Mouse (Mus musculus) right cerebral cortex, postnatal 25 days (tissue): ENCODE measurements at regions not wholly inside any gene's neighbourhood (a gene's known extent, or its start where the extent isn't known, plus 50 kb on each side); places are given as distances from the start of the nearest gene placed in this dataset.
A peak's percentile ranks its signal among the peaks of the same experiment; 100 is the strongest.

ENCODE experiments used
- DNase-seq: peaks from one replicate; pipeline ENCODE4 v3.0.0; 2022

DNA sequence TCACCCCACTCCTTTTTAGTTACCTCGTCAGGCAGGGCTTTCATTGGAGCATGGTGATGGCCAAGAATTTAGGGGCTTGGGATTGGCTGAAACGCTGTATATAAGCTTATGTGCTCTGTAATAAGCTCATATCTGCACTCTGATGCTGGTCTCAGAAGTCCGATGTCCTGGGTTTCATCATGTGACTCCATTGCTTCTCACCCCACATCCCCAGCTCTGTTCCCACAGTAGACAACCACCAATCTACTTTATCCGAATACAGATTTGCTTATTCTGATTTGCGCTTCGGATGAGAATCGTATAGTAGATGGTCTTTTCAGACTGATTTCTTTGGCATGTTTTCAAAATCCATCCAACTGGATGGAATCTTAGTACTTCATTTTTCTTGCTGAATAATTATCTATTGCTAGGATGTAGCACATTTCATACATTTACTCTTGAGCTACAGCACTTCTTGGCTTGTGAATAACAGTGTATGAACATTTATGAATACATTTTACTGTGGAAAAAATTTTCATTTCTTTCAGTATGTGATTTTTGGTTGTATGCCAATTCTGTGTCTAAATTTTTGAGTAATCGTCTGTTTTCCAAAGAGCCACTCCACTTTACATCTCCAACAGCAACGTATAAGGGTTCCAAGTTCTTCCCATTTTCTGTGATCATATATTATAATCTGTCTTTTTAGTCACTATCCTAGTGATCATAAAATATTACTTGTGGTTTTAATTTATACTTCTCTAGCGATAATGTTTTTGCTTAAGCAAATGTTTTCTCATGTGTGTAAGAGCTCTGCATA is 185.7 kb downstream of the Hace1 start:
- DNase-seq = no peak

DNA sequence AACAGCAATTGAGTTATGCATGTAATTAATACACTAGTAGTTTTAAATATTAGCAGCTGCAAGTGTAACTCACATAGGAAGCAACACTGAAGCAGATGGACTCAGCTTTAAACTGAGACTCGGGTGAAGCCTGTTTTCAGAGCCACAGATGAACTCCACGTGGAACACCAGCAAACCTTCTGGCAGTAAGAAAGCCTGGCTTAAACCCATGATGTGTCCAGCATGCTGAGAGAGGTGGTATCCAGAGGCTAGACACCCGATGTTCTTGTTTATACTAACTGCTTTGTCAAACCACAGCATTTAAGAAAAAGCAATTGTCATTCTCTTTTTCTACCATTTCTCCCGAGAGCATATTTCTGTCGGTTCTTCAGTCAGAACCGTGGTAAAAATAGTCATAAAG is 202.1 kb downstream of the Hace1 start:
- DNase-seq = no peak

GRCm38 (mm10) chr10:45783026-45783425 is 205.4 kb downstream of the Hace1 start:
- no peak for DNase-seq

DNA sequence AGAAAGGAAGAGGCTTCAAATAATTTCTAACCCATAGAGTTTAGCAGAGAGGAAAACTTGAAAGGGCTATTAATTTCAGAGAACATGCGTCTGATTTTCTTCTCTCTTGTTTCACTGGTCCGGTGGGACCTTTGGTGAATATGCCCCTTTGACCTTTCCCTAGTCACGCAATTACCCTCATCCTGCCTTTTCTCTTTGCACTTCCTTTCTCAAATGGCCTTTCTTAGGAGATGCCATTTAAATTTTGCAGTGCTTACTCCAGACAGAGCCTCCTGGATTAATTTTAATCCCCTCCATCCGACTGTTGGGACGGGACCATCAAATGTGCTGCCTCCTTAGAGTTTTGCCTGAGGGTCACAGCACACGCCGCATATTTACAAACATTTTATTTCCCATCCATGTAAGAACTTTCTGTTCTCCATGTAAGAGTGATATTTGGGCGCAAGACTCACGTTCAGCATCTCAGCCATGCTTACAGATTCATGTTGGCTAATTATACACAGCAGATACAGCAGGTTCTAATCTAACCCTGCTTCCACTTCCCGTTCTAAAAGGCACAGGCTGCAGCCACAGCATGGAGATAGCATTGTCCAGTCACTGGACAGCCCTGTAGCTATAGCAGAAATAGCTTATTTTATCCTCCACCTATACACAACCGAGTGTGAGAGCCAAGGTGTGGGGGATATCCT is 206.0 kb downstream of the Hace1 start:
- no peak for DNase-seq

- DNase-seq = no peak
Observed at GRCm38 (mm10) chr10:45784150-45784479, 206.5 kb downstream of the Hace1 start.

GRCm38 (mm10) chr10:45784575-45784974 is 206.9 kb downstream of the Hace1 start:
- DNase-seq = peak; percentile 14

- no peak for DNase-seq
Observed at GRCm38 (mm10) chr10:45788356-45788755, 210.7 kb downstream of the Hace1 start.

DNA sequence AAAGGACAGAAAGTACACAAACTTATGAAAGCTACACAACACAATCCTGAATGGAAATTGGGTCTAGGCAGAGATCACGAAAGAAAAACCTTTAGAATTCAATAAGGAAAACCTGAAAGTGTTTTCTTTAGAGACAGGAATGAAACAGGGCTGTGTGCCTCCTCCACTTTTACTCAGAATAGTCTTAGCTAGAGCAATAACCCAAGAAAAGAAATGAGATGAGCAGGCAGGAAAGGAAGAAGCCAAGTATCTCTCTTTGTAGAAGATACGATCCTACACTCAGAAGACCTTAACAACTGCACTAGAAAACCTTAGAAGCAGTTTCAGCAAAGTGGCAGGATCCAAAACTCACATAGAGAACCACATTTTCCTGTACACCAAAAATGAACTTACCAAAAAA is 218.0 kb downstream of the Hace1 start:
- no peak for DNase-seq

- DNase-seq = peak; percentile 27
Observed at GRCm38 (mm10) chr10:45800070-45800851, 222.6 kb downstream of the Hace1 start.

GRCm38 (mm10) chr10:45801463-45801862 is 223.8 kb downstream of the Hace1 start:
- DNase-seq = no peak

DNA sequence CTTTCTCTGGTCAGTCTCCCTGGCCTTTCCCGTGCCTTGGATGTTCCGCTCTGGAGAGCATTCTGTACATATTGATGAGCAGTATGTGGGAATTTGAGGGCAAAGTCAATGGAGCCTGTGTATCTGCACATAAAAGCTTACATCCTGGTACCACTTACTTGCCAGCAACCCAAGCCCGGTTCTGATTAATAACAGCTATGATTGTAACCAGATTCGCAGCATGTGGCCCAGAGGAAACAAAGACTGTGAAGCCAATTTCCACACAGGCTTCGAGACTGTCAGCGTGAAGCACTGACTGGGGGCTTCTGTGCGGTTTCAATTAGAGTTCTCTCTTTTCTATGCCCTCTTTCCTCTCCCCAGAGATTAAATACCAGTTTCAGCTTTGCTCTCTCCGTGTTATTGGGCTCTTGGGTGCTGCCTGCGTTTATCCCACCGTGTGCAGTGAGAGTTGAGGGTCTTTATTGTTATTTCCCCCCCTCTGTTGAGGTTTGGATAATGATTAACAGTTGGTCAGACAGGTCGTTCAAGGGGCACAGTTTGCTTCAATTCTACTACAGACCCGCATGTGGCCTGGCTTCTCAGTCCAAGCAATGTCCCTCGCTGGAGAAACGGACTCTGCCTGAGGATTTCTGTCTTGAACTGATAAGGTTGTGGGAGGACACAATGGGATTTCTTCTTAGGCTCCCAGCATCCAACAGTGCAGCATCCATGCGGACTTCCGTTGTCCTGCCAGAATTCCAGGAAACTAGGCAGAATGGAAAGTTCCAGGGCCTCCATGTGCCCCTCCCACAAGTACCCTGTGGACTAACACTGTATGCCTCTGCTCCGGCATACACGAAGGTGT is 229.6 kb downstream of the Hace1 start:
- no peak for DNase-seq

DNA sequence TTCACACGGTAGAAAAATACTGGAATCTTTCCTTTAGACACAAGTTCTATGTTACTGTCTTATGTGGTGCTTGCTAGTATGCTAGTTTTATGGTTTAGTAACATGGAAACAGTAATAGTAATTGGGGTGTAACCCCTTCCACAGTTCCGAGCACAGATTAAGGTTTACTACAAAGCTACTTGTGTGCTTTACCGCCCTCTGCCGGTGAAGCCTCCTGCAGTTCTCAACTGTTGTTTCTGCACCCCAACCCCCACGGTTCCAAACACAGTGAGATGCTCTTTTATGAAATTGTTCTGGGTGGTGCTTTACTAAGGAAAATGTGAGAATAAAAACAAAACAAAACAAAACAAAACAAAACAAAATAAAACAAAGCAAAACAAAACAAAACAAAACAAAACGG is 234.3 kb downstream of the Hace1 start:
- no peak for DNase-seq

- no peak for DNase-seq
Observed at GRCm38 (mm10) chr10:45813804-45814203, 236.2 kb downstream of the Hace1 start.

DNA sequence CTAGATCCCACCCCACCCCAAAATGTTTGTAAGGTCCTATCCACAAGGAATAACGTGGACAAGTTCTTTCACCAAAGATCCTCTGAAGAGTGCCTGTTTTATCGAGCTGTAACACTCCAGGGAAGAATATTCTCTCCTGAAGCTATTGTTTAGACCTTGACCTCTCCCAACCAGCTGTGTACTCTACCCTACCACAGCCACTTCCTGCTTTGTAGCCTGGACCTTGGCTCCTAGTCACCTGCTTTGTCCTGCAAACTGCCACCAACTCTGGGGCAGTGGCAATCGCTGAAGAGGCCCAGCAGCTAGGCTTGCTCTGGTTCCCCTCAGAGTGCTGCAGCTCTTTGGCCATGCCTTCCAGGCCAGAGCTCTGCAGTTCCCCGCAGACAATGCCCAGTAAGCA is 239.1 kb downstream of the Hace1 start:
- no peak for DNase-seq

GRCm38 (mm10) chr10:45820986-45821655 is 243.5 kb downstream of the Hace1 start:
- no peak for DNase-seq

GRCm38 (mm10) chr10:45822251-45822650 is 244.6 kb downstream of the Hace1 start:
- no peak for DNase-seq

GRCm38 (mm10) chr10:45823612-45824011 is 246.0 kb downstream of the Hace1 start:
- DNase-seq = no peak

DNA sequence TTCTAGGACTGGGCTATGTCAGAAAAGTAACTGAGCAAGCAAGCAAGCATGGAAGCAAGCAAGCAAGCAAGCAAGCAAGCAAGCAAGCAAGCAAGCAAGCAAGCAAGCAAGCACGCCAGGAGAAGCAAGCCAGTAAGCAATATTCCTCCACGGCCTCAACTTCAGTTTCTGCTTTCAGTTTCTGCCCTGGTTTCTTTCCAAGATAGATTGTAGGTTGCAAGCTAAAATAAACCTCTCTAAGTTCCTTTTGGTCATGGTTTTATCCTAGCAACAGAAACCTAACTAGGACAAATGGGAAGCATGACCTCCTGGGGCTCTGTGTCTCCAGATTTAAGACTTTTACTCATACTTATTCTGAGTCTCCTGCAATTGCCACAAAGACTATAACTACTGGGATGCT is 271.0 kb downstream of the Hace1 start:
- DNase-seq = no peak

DNA sequence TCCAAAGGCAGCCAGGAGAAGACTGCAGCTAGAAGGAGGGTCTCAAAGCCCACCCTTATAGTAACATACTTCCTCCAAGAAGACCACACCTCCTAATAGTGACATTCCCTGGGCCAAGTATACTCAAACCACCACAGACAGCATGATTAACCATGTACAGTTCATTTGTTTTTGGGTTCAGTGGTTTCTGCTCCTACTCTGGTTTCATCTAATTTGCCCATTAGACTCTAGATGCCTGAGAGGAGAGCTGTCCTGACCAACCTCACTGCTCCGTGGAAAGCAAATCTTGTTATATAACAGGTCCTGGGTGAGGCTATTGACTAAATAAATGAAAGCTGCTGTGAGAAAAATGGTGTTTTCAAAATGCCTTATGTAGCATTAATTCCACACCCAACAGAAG is 272.2 kb downstream of the Hace1 start:
- DNase-seq = no peak

GRCm38 (mm10) chr10:45850625-45851024 is 273.0 kb downstream of the Hace1 start:
- DNase-seq = no peak

- no peak for DNase-seq
Observed at GRCm38 (mm10) chr10:45852688-45853087, 275.1 kb downstream of the Hace1 start.

GRCm38 (mm10) chr10:45855514-45855913 is 277.9 kb downstream of the Hace1 start:
- DNase-seq = no peak
